Mouse (Mus musculus) gonadal fat pad, adult 2 months (tissue): Measurements from ENCODE around the gene Nfs1. TPM values are rescaled to one million over a fixed set of nuclear protein-coding genes. Genes with fewer than 3 reads are reported as not detected.

ENCODE experiments used
- polyA plus RNA-seq: library from polyadenylated mRNA; depleted of rRNA; stranded (reverse); fragments of >200 nt; gene quantifications from 2 replicates; pipeline ENCODE4 v1.2.3, GENCODE M21; 2012; rRNA removed

Nfs1 gene
- polyA plus RNA-seq, 1 experiment, result 54.8 TPM

Other genes with a start within 250 kb of the Nfs1 start
- 31.7 and 36.7 TPM in 2 replicates for gene Uqcc1, start 213.9 kb downstream of the Nfs1 start, polyA plus RNA-seq
- gene Gm15557, start 203.5 kb downstream of the Nfs1 start, polyA plus RNA-seq, result not detected in 2 replicates
- gene Gdf5, start 198.8 kb downstream of the Nfs1 start, polyA plus RNA-seq, result 1.2 and 1.3 TPM in 2 replicates
- 15.1 and 18.4 TPM in 2 replicates for gene Cep250, start 187.7 kb downstream of the Nfs1 start, polyA plus RNA-seq
- gene 6430550D23Rik, start 136.2 kb downstream of the Nfs1 start, polyA plus RNA-seq, result 3.2 and 4.0 TPM in 2 replicates
- 341 and 349 TPM in 2 replicates for gene Ergic3, start 136.1 kb downstream of the Nfs1 start, polyA plus RNA-seq
- 4.6 and 6.2 TPM in 2 replicates for gene Fer1l4, start 91.2 kb downstream of the Nfs1 start, polyA plus RNA-seq
- gene Spag4, start 79.0 kb downstream of the Nfs1 start, polyA plus RNA-seq, result 5.9 and 6.1 TPM in 2 replicates
- gene Cpne1, start 32.2 kb downstream of the Nfs1 start, polyA plus RNA-seq, result 70.4 and 82.9 TPM in 2 replicates
- gene Rbm12, start 32.2 kb downstream of the Nfs1 start, polyA plus RNA-seq, result 10.1 and 12.3 TPM in 2 replicates
- gene Gm28036, start 17.1 kb downstream of the Nfs1 start, polyA plus RNA-seq, result 3.5 and 5.1 TPM in 2 replicates
- 316 and 387 TPM in 2 replicates for gene Romo1, start 147 bp downstream of the Nfs1 start, polyA plus RNA-seq
- gene Rbm39, start 36.1 kb upstream of the Nfs1 start, polyA plus RNA-seq, result 32.5 and 46.7 TPM in 2 replicates
- gene Phf20, start 52.3 kb upstream of the Nfs1 start, polyA plus RNA-seq, result 21.2 and 22.0 TPM in 2 replicates
- 1.3 and 2.1 TPM in 2 replicates for gene Cnbd2, start 168.1 kb upstream of the Nfs1 start, polyA plus RNA-seq
- 118 and 181 TPM in 2 replicates for gene Scand1, start 168.5 kb upstream of the Nfs1 start, polyA plus RNA-seq